Mouse (Mus musculus): Measurements from ENCODE around the gene Slc17a8. TPM values are rescaled to one million over a fixed set of nuclear protein-coding genes. Genes with fewer than 3 reads are reported as not detected.
"Not testable (repeated sequence)": the region's sequence is repeated elsewhere in the genome, so short reads cannot be mapped to it uniquely, and the experiment has no call there.

Slc17a8 gene
- 0.13 TPM in 1 of 2 replicates, not detected in the other for polyA plus RNA-seq (2014; fragmentation: Nextera tagmentation; extraction: Ambion mirVana)

- no peak for DNase-seq (ENCODE audit: low spot score)
- Histone ChIP-seq H3K9me3 (ENCODE audit: control insufficient read depth, low read length) (no peaks in the 10 kb centered on the region), H3K27me3 (replicated peaks; ENCODE audit: control insufficient read depth, insufficient read depth, low read length) (no peaks in the 10 kb centered on the region), H3K36me3 (ENCODE audit: control insufficient read depth, insufficient read depth, low read length) (no peaks in the 10 kb centered on the region), H3K4me2 (no peak within 1 kb of the TSS), H3K9ac (ENCODE audit: low read depth, low read length) (no peak within 1 kb of the TSS), H3K27ac (ENCODE audit: low read depth, low read length) (no peak within 1 kb of the TSS), H3K4me3 (ENCODE audit: low read depth, low read length) (no peak within 1 kb of the TSS), H3K4me1 (replicated peaks; ENCODE audit: control insufficient read depth, insufficient read depth, low read length) (no peaks in the 10 kb centered on the region)
- no peak for ATAC-seq (replicated peaks; ENCODE audit: low FRiP score)
- 46% methylated on average over 7 of the region's 7 CpGs for WGBS
Observed at GRCm38 (mm10) chr10:89621129-89621528, at the start of gene Slc17a8. Gene Slc17a8 (minus strand): TSS chr10:89621253.

GRCm38 (mm10) chr10:89670371-89670770, 49.3 kb upstream of the Slc17a8 start:
- not testable (repeated sequence) for ATAC-seq (replicated peaks; ENCODE audit: low FRiP score); H3K9me3 ChIP-seq (ENCODE audit: control insufficient read depth, low read length); H3K9ac ChIP-seq (ENCODE audit: low read depth, low read length)

DNA sequence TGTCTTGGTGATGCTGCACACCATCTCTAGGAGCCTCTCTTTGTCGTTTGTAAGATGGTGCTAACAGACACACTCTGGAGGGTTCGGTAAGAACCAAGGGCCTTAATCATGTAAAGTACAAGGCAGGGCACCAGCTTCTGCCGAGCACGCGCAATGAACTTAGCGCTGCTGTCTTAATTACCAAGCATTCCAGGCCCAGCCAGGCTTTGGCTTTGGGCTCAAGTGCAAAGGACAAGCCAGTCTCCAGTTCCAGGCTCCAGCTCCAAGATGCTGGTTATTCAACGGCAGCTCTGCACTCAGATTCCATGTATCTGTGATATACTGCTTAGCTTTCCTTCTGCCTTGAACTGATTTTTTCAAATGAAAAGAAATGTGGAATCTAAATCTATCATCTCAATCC, 46.5 kb upstream of the Slc17a8 start:
- Histone ChIP-seq H3K27ac (ENCODE audit: low read depth, low read length) (no peak overlapping the region), H3K9me3 (ENCODE audit: control insufficient read depth, low read length) (no peaks in the 10 kb centered on the region), H3K36me3 (ENCODE audit: control insufficient read depth, insufficient read depth, low read length) (no peaks in the 10 kb centered on the region; the same call in 1 of the 2 replicates), H3K4me3 (ENCODE audit: low read depth, low read length) (no peak overlapping the region), H3K4me1 (replicated peaks; ENCODE audit: control insufficient read depth, insufficient read depth, low read length) (no peaks in the 10 kb centered on the region), H3K4me2 (no peak overlapping the region), H3K9ac (ENCODE audit: low read depth, low read length) (no peak overlapping the region), H3K27me3 (replicated peaks; ENCODE audit: control insufficient read depth, insufficient read depth, low read length) (no peaks in the 10 kb centered on the region)
- ATAC-seq (replicated peaks; ENCODE audit: low FRiP score) (no peak), DNase-seq (ENCODE audit: low spot score) (no peak)
- 87% methylated on average over 7 of the region's 7 CpGs for WGBS

More at GRCm38 (mm10) chr10:89670371-89670770, 49.3 kb upstream of the Slc17a8 start:
- not testable (repeated sequence) for H3K4me1 ChIP-seq (replicated peaks; ENCODE audit: control insufficient read depth, insufficient read depth, low read length); H3K4me2 ChIP-seq; DNase-seq (ENCODE audit: low spot score); H3K27me3 ChIP-seq (replicated peaks; ENCODE audit: control insufficient read depth, insufficient read depth, low read length); H3K4me3 ChIP-seq (ENCODE audit: low read depth, low read length); H3K36me3 ChIP-seq (ENCODE audit: control insufficient read depth, insufficient read depth, low read length); H3K27ac ChIP-seq (ENCODE audit: low read depth, low read length)
- WGBS = 99% methylated on average over 5 of the region's 5 CpGs

- Histone ChIP-seq H3K9ac (ENCODE audit: low read depth, low read length) (no peak overlapping the region), H3K4me1 (replicated peaks; ENCODE audit: control insufficient read depth, insufficient read depth, low read length) (no peaks in the 10 kb centered on the region), H3K27ac (ENCODE audit: low read depth, low read length) (no peak overlapping the region), H3K4me3 (ENCODE audit: low read depth, low read length) (no peak overlapping the region), H3K4me2 (no peak overlapping the region), H3K9me3 (ENCODE audit: control insufficient read depth, low read length) (no peaks in the 10 kb centered on the region), H3K36me3 (ENCODE audit: control insufficient read depth, insufficient read depth, low read length) (no peaks in the 10 kb centered on the region; the same call in 1 of the 2 replicates), H3K27me3 (replicated peaks; ENCODE audit: control insufficient read depth, insufficient read depth, low read length) (no peaks in the 10 kb centered on the region)
- 91% methylated on average over 9 of the region's 9 CpGs for WGBS
- no peak for ATAC-seq (replicated peaks; ENCODE audit: low FRiP score)
- DNase-seq (ENCODE audit: low spot score) = no peak
Observed at GRCm38 (mm10) chr10:89665679-89666078, 44.6 kb upstream of the Slc17a8 start.

DNA sequence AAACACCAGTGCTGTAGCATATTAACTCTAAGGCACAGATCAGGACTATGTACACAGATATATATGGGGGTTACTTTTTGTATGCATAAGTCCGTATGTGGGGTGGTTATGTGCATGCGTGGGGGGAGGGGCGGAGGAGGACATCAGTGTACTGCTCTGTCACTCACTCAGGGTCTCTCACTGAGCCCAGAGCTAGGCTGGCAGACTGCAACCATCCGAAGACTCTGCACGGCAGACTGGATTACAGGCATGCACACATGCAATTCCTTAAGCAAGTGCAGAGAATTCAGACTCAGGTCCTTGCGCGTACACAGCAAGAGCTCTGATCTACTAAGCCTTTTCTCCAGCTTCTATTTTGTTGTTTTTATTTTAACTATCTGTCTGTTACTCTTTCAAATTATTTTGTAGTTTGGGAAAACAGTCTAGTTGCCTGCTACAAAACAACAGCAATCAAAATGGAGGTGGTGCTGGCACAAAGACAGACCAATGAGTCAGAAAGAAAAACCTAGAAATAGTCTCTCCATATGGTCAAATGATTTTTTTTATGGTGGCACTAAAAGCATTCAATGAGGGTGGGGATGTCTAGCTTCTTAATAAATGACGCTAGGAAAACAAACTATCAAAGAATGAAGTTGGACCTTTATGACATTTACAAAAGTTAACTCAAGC, 44.1 kb upstream of the Slc17a8 start:
- H3K4me2 ChIP-seq = no peak overlapping the region
- H3K4me1 ChIP-seq (replicated peaks; ENCODE audit: control insufficient read depth, insufficient read depth, low read length) = no peaks in the 10 kb centered on the region
- ATAC-seq (replicated peaks; ENCODE audit: low FRiP score) (no peak), DNase-seq (ENCODE audit: low spot score) (no peak)
- H3K9me3 ChIP-seq (ENCODE audit: control insufficient read depth, low read length) = no peaks in the 10 kb centered on the region
- H3K36me3 ChIP-seq (ENCODE audit: control insufficient read depth, insufficient read depth, low read length) = no peaks in the 10 kb centered on the region; the same call in 1 of the 2 replicates
- H3K4me3 ChIP-seq (ENCODE audit: low read depth, low read length) = no peak overlapping the region
- no peak overlapping the region for H3K9ac ChIP-seq (ENCODE audit: low read depth, low read length)
- 94% methylated on average over 8 of the region's 8 CpGs for WGBS
- no peak overlapping the region for H3K27ac ChIP-seq (ENCODE audit: low read depth, low read length)
- H3K27me3 ChIP-seq (replicated peaks; ENCODE audit: control insufficient read depth, insufficient read depth, low read length) = no peaks in the 10 kb centered on the region

DNA sequence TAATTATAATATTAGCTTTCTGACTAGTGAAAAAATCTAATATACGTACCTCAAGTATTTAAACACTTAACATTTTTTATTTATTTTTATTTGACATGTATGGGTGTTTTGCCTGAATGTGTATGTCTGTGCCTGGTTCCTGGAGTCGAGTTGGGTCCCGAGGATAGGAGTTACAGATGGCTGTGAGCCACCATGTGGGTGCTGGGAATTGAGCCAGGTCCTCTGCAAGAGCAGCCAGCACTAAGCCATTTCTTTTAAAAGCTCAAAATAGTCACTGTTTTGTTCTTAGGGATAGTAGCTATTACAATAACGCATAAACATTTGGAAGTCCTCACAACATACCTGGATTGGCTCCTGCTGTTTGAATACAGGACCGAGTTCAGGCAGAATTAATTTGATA, 35.3 kb upstream of the Slc17a8 start:
- ATAC-seq (replicated peaks; ENCODE audit: low FRiP score) (no peak), DNase-seq (ENCODE audit: low spot score) (no peak)
- 90% methylated on average over 5 of the region's 5 CpGs for WGBS
- Histone ChIP-seq H3K4me3 (ENCODE audit: low read depth, low read length) (no peak overlapping the region), H3K27me3 (replicated peaks; ENCODE audit: control insufficient read depth, insufficient read depth, low read length) (no peaks in the 10 kb centered on the region), H3K27ac (ENCODE audit: low read depth, low read length) (no peak overlapping the region), H3K4me2 (no peak overlapping the region), H3K4me1 (replicated peaks; ENCODE audit: control insufficient read depth, insufficient read depth, low read length) (no peaks in the 10 kb centered on the region), H3K36me3 (ENCODE audit: control insufficient read depth, insufficient read depth, low read length) (peaks cover 21% of the 10 kb centered on the region), H3K9ac (ENCODE audit: low read depth, low read length) (no peak overlapping the region), H3K9me3 (ENCODE audit: control insufficient read depth, low read length) (no peaks in the 10 kb centered on the region)

- H3K4me3 ChIP-seq (ENCODE audit: low read depth, low read length) = no peak overlapping the region
- ATAC-seq (replicated peaks; ENCODE audit: low FRiP score) (no peak), DNase-seq (ENCODE audit: low spot score) (no peak)
- H3K9me3 ChIP-seq (ENCODE audit: control insufficient read depth, low read length) = no peaks in the 10 kb centered on the region
- H3K4me2 ChIP-seq = no peak overlapping the region
- H3K4me1 ChIP-seq (replicated peaks; ENCODE audit: control insufficient read depth, insufficient read depth, low read length) = no peaks in the 10 kb centered on the region
- 90% methylated on average over 8 of the region's 8 CpGs for WGBS
- H3K36me3 ChIP-seq (ENCODE audit: control insufficient read depth, insufficient read depth, low read length) = peaks cover 22% of the 10 kb centered on the region
- no peak overlapping the region for H3K9ac ChIP-seq (ENCODE audit: low read depth, low read length)
- no peaks in the 10 kb centered on the region for H3K27me3 ChIP-seq (replicated peaks; ENCODE audit: control insufficient read depth, insufficient read depth, low read length)
- H3K27ac ChIP-seq (ENCODE audit: low read depth, low read length) = no peak overlapping the region
Observed at GRCm38 (mm10) chr10:89652912-89653311, 31.9 kb upstream of the Slc17a8 start.

GRCm38 (mm10) chr10:89651691-89652090, 30.6 kb upstream of the Slc17a8 start:
- WGBS = 90% methylated on average over 1 of the region's 1 CpGs
- Histone ChIP-seq H3K27ac (ENCODE audit: low read depth, low read length) (no peak overlapping the region), H3K4me1 (replicated peaks; ENCODE audit: control insufficient read depth, insufficient read depth, low read length) (no peaks in the 10 kb centered on the region), H3K9ac (ENCODE audit: low read depth, low read length) (no peak overlapping the region), H3K36me3 (ENCODE audit: control insufficient read depth, insufficient read depth, low read length) (peaks cover 14% of the 10 kb centered on the region; the same call in 1 of the 2 replicates), H3K27me3 (replicated peaks; ENCODE audit: control insufficient read depth, insufficient read depth, low read length) (no peaks in the 10 kb centered on the region), H3K9me3 (ENCODE audit: control insufficient read depth, low read length) (no peaks in the 10 kb centered on the region), H3K4me3 (ENCODE audit: low read depth, low read length) (no peak overlapping the region), H3K4me2 (no peak overlapping the region)
- ATAC-seq (replicated peaks; ENCODE audit: low FRiP score) = no peak
- no peak for DNase-seq (ENCODE audit: low spot score)

- no peak overlapping the region for H3K4me2 ChIP-seq
- no peak overlapping the region for H3K27ac ChIP-seq (ENCODE audit: low read depth, low read length)
- WGBS = 91% methylated on average over 9 of the region's 9 CpGs
- no peaks in the 10 kb centered on the region for H3K9me3 ChIP-seq (ENCODE audit: control insufficient read depth, low read length)
- no peak overlapping the region for H3K4me3 ChIP-seq (ENCODE audit: low read depth, low read length)
- no peaks in the 10 kb centered on the region for H3K4me1 ChIP-seq (replicated peaks; ENCODE audit: control insufficient read depth, insufficient read depth, low read length)
- H3K27me3 ChIP-seq (replicated peaks; ENCODE audit: control insufficient read depth, insufficient read depth, low read length) = no peaks in the 10 kb centered on the region
- ATAC-seq (replicated peaks; ENCODE audit: low FRiP score) (no peak), DNase-seq (ENCODE audit: low spot score) (no peak)
- no peak overlapping the region for H3K9ac ChIP-seq (ENCODE audit: low read depth, low read length)
- peaks cover 13% of the 10 kb centered on the region; the same call in 1 of the 2 replicates for H3K36me3 ChIP-seq (ENCODE audit: control insufficient read depth, insufficient read depth, low read length)
Observed at GRCm38 (mm10) chr10:89646918-89647317, 25.9 kb upstream of the Slc17a8 start.
